Mouse (Mus musculus): ENCODE data around the gene Ccdc38. TPM values are rescaled to one million over a fixed set of nuclear protein-coding genes. Genes with fewer than 3 reads are reported as not detected.

Ccdc38 gene
- polyA plus RNA-seq (2015; fragmentation: Nextera tagmentation; extraction: Ambion mirVana), result 0.50 and 0.83 TPM in 2 replicates

- Histone ChIP-seq H3K27me3 (ENCODE audit: control insufficient read depth, insufficient read depth, low read depth, low read length) (peaks cover 3% of the 10 kb centered on the region; the same call in 1 of the 2 replicates), H3K9ac (ENCODE audit: low read depth, low read length) (peak within 1 kb of the TSS; percentile 2; the same call in 1 of the 2 replicates)
- ATAC-seq, result no peak
Observed at GRCm38 (mm10) chr10:93540431-93541210, at the start of gene Ccdc38. TSS of gene Ccdc38 (plus strand) at chr10:93540632.

GRCm38 (mm10) chr10:93500864-93501263 lies 39.6 kb upstream of the Ccdc38 start:
- no peak overlapping the region for H3K4me3 ChIP-seq (ENCODE audit: low read depth, low read length)
- no peaks in the 10 kb centered on the region for H3K36me3 ChIP-seq (ENCODE audit: control insufficient read depth, insufficient read depth, low read length)
- 42% methylated on average over 10 of the region's 10 CpGs for WGBS
- H3K4me2 ChIP-seq (ENCODE audit: low read length), result no peak overlapping the region
- no peaks in the 10 kb centered on the region for H3K27me3 ChIP-seq (ENCODE audit: control insufficient read depth, insufficient read depth, low read depth, low read length)
- no peak for ATAC-seq
- H3K4me1 ChIP-seq (ENCODE audit: control insufficient read depth, insufficient read depth, low read length), result no peaks in the 10 kb centered on the region
- no peak overlapping the region for H3K27ac ChIP-seq (ENCODE audit: low read length)
- no peak overlapping the region for H3K9ac ChIP-seq (ENCODE audit: low read depth, low read length)
- no peaks in the 10 kb centered on the region for H3K9me3 ChIP-seq (replicated peaks; ENCODE audit: control insufficient read depth, low read length, poor library complexity, severe bottlenecking)

More at GRCm38 (mm10) chr10:93540431-93541210, at the start of gene Ccdc38:
- 74% methylated on average over 17 of the region's 17 CpGs for WGBS
- Histone ChIP-seq H3K4me2 (ENCODE audit: low read length) (peak within 1 kb of the TSS; percentile 55), H3K27ac (ENCODE audit: low read length) (no peak within 1 kb of the TSS), H3K4me1 (ENCODE audit: control insufficient read depth, insufficient read depth, low read length) (0 out of 2 replicates have a peak, but pooled peaks cover 2% of the 10 kb centered on the region), H3K9me3 (replicated peaks; ENCODE audit: control insufficient read depth, low read length, poor library complexity, severe bottlenecking) (no peaks in the 10 kb centered on the region), H3K4me3 (ENCODE audit: low read depth, low read length) (peak within 1 kb of the TSS; percentile 28), H3K36me3 (ENCODE audit: control insufficient read depth, insufficient read depth, low read length) (no peaks in the 10 kb centered on the region)

DNA sequence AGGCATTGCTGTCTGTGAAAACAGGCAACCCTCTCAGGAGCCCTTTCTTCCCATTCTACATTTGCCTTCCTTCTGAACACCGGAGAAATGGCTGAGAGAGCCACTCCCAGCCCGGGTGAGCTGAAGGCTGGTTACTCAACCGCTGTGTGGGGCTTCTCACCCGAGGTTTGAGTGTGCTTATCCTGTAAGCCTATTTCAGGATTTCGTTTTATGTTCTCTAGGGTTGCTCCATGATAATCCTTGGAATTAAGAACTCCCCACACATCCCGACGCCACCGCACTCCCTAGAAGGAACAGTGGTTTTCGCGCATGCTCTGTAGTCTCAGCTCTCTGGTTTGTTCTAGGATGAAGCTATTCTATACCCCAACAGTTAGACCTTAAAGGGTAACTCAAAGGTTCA lies 39.1 kb upstream of the Ccdc38 start:
- H3K4me1 ChIP-seq (ENCODE audit: control insufficient read depth, insufficient read depth, low read length), result no peaks in the 10 kb centered on the region
- H3K27me3 ChIP-seq (ENCODE audit: control insufficient read depth, insufficient read depth, low read depth, low read length), result no peaks in the 10 kb centered on the region
- no peaks in the 10 kb centered on the region for H3K36me3 ChIP-seq (ENCODE audit: control insufficient read depth, insufficient read depth, low read length)
- no peak for ATAC-seq
- no peak overlapping the region for H3K4me3 ChIP-seq (ENCODE audit: low read depth, low read length)
- no peak overlapping the region for H3K4me2 ChIP-seq (ENCODE audit: low read length)
- 64% methylated on average over 10 of the region's 10 CpGs for WGBS
- H3K9ac ChIP-seq (ENCODE audit: low read depth, low read length), result no peak overlapping the region
- H3K27ac ChIP-seq (ENCODE audit: low read length), result no peak overlapping the region
- no peaks in the 10 kb centered on the region for H3K9me3 ChIP-seq (replicated peaks; ENCODE audit: control insufficient read depth, low read length, poor library complexity, severe bottlenecking)

DNA sequence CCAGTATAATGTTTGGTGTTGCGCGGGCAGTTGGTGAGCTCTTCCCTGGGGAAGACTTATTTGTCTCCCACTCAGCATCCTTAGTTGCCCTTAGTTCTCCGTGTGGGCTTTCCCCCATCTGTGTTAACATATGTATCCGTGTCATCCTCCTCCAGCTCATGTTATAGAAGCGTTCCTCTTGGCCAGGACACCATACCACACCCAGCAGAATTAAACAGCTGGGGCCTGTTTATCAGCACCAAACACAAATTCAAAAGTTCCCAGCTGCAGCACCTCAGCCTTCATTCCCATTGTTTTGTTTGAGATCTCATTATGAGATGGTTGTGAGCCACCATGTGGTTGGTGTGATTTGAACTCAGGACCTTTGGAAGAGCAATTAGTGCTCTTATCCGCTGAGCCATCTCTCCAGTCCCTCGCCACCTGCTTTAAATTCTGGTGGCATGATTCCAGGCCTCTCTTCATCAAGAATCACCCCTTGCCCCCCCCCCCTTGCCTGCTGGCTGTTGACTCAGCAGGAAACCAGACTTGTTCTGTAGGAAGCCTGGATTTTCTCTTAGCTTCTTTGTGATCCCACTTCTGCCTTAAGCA lies 32.0 kb upstream of the Ccdc38 start:
- H3K27ac ChIP-seq (ENCODE audit: low read length), result no peak overlapping the region
- no peak overlapping the region for H3K9ac ChIP-seq (ENCODE audit: low read depth, low read length)
- no peak for ATAC-seq
- H3K36me3 ChIP-seq (ENCODE audit: control insufficient read depth, insufficient read depth, low read length), result no peaks in the 10 kb centered on the region
- H3K9me3 ChIP-seq (replicated peaks; ENCODE audit: control insufficient read depth, low read length, poor library complexity, severe bottlenecking), result no peaks in the 10 kb centered on the region
- H3K4me1 ChIP-seq (ENCODE audit: control insufficient read depth, insufficient read depth, low read length), result peaks cover 2% of the 10 kb centered on the region; the same call in 1 of the 2 replicates
- no peak overlapping the region for H3K4me2 ChIP-seq (ENCODE audit: low read length)
- 68% methylated on average over 7 of the region's 7 CpGs for WGBS
- no peaks in the 10 kb centered on the region for H3K27me3 ChIP-seq (ENCODE audit: control insufficient read depth, insufficient read depth, low read depth, low read length)
- no peak overlapping the region for H3K4me3 ChIP-seq (ENCODE audit: low read depth, low read length)

GRCm38 (mm10) chr10:93509532-93510153 lies 30.8 kb upstream of the Ccdc38 start:
- Histone ChIP-seq H3K36me3 (ENCODE audit: control insufficient read depth, insufficient read depth, low read length) (no peaks in the 10 kb centered on the region), H3K9ac (ENCODE audit: low read depth, low read length) (no peak overlapping the region), H3K27ac (ENCODE audit: low read length) (no peak overlapping the region), H3K9me3 (replicated peaks; ENCODE audit: control insufficient read depth, low read length, poor library complexity, severe bottlenecking) (no peaks in the 10 kb centered on the region), H3K27me3 (ENCODE audit: control insufficient read depth, insufficient read depth, low read depth, low read length) (no peaks in the 10 kb centered on the region), H3K4me2 (ENCODE audit: low read length) (no peak overlapping the region), H3K4me3 (ENCODE audit: low read depth, low read length) (no peak overlapping the region), H3K4me1 (ENCODE audit: control insufficient read depth, insufficient read depth, low read length) (peaks cover 2% of the 10 kb centered on the region; the same call in 1 of the 2 replicates)
- whole genome bisulfite sequencing, result 92% methylated on average over 15 of the region's 15 CpGs
- no peak for ATAC-seq

- no peaks in the 10 kb centered on the region for H3K27me3 ChIP-seq (ENCODE audit: control insufficient read depth, insufficient read depth, low read depth, low read length)
- 38% methylated on average over 1 of the region's 1 CpGs for WGBS
- H3K36me3 ChIP-seq (ENCODE audit: control insufficient read depth, insufficient read depth, low read length), result no peaks in the 10 kb centered on the region
- no peak overlapping the region for H3K9ac ChIP-seq (ENCODE audit: low read depth, low read length)
- no peaks in the 10 kb centered on the region for H3K4me1 ChIP-seq (ENCODE audit: control insufficient read depth, insufficient read depth, low read length)
- H3K4me3 ChIP-seq (ENCODE audit: low read depth, low read length), result no peak overlapping the region
- no peaks in the 10 kb centered on the region for H3K9me3 ChIP-seq (replicated peaks; ENCODE audit: control insufficient read depth, low read length, poor library complexity, severe bottlenecking)
- no peak overlapping the region for H3K4me2 ChIP-seq (ENCODE audit: low read length)
- no peak overlapping the region for H3K27ac ChIP-seq (ENCODE audit: low read length)
- ATAC-seq, result no peak
Observed at GRCm38 (mm10) chr10:93515419-93515818, 25.0 kb upstream of the Ccdc38 start.

GRCm38 (mm10) chr10:93515927-93516326 lies 24.5 kb upstream of the Ccdc38 start:
- Histone ChIP-seq H3K36me3 (ENCODE audit: control insufficient read depth, insufficient read depth, low read length) (no peaks in the 10 kb centered on the region), H3K9ac (ENCODE audit: low read depth, low read length) (no peak overlapping the region), H3K4me1 (ENCODE audit: control insufficient read depth, insufficient read depth, low read length) (no peaks in the 10 kb centered on the region), H3K9me3 (replicated peaks; ENCODE audit: control insufficient read depth, low read length, poor library complexity, severe bottlenecking) (no peaks in the 10 kb centered on the region), H3K27me3 (ENCODE audit: control insufficient read depth, insufficient read depth, low read depth, low read length) (no peaks in the 10 kb centered on the region), H3K4me3 (ENCODE audit: low read depth, low read length) (no peak overlapping the region), H3K4me2 (ENCODE audit: low read length) (no peak overlapping the region), H3K27ac (ENCODE audit: low read length) (no peak overlapping the region)
- no peak for ATAC-seq
- WGBS, result 87% methylated on average over 12 of the region's 12 CpGs

- H3K27me3 ChIP-seq (ENCODE audit: control insufficient read depth, insufficient read depth, low read depth, low read length), result no peaks in the 10 kb centered on the region
- no peak overlapping the region for H3K4me3 ChIP-seq (ENCODE audit: low read depth, low read length)
- H3K9ac ChIP-seq (ENCODE audit: low read depth, low read length), result no peak overlapping the region
- no peaks in the 10 kb centered on the region for H3K9me3 ChIP-seq (replicated peaks; ENCODE audit: control insufficient read depth, low read length, poor library complexity, severe bottlenecking)
- H3K4me2 ChIP-seq (ENCODE audit: low read length), result no peak overlapping the region
- no peaks in the 10 kb centered on the region for H3K4me1 ChIP-seq (ENCODE audit: control insufficient read depth, insufficient read depth, low read length)
- no peak for ATAC-seq
- no peaks in the 10 kb centered on the region for H3K36me3 ChIP-seq (ENCODE audit: control insufficient read depth, insufficient read depth, low read length)
- H3K27ac ChIP-seq (ENCODE audit: low read length), result no peak overlapping the region
- WGBS, result 70% methylated on average over 4 of the region's 4 CpGs
Observed at GRCm38 (mm10) chr10:93517754-93518153, 22.7 kb upstream of the Ccdc38 start.

- Histone ChIP-seq H3K4me3 (ENCODE audit: low read depth, low read length) (no peak overlapping the region), H3K27ac (ENCODE audit: low read length) (no peak overlapping the region), H3K9ac (ENCODE audit: low read depth, low read length) (no peak overlapping the region), H3K4me2 (ENCODE audit: low read length) (no peak overlapping the region), H3K9me3 (replicated peaks; ENCODE audit: control insufficient read depth, low read length, poor library complexity, severe bottlenecking) (no peaks in the 10 kb centered on the region), H3K36me3 (ENCODE audit: control insufficient read depth, insufficient read depth, low read length) (no peaks in the 10 kb centered on the region), H3K4me1 (ENCODE audit: control insufficient read depth, insufficient read depth, low read length) (no peaks in the 10 kb centered on the region), H3K27me3 (ENCODE audit: control insufficient read depth, insufficient read depth, low read depth, low read length) (no peaks in the 10 kb centered on the region)
- no peak for ATAC-seq
- 91% methylated on average over 4 of the region's 4 CpGs for WGBS
Observed at GRCm38 (mm10) chr10:93518186-93518585, 22.2 kb upstream of the Ccdc38 start.
